Mouse (Mus musculus): Measurements from ENCODE around the gene Rai2.

- TF ChIP-seq CTCF (IDR thresholded peaks at IDR 0.05; ENCODE audit: borderline replicate concordance, control insufficient read depth, extremely low read depth, insufficient read depth, low read length, poor library complexity) (no peak), POLR2A (IDR thresholded peaks at IDR 0.05; ENCODE audit: control insufficient read depth, extremely low read depth, insufficient read depth, low read length, poor library complexity) (no peak)
Observed at GRCm38 (mm10) chrX:161730026-161730425, 13.2 kb downstream of the Rai2 start.

Data from thymus, adult 2 months (tissue).